Mouse (Mus musculus): ENCODE data around the gene Ap2b1.

The Ap2b1 gene

GRCm38 (mm10) chr11:83442596-83443267 is 143.9 kb downstream of the Ap2b1 start:
- peak; percentile 87 for DNase-seq (ENCODE audit: low read depth, low spot score)

GRCm38 (mm10) chr11:83443824-83444223 is 145.0 kb downstream of the Ap2b1 start:
- DNase-seq (ENCODE audit: low read depth, low spot score), result no peak

- no peak for DNase-seq (ENCODE audit: low read depth, low spot score)
These were observed 146.2 kb downstream of the Ap2b1 start for GRCm38 (mm10) chr11:83445001-83445400.

GRCm38 (mm10) chr11:83447612-83448011 is 148.8 kb downstream of the Ap2b1 start:
- DNase-seq (ENCODE audit: low read depth, low spot score), result peak; percentile 49

GRCm38 (mm10) chr11:83448021-83448926 is 149.4 kb downstream of the Ap2b1 start:
- DNase-seq (ENCODE audit: low read depth, low spot score), result peak; percentile 86

GRCm38 (mm10) chr11:83448927-83449236 is 150.1 kb downstream of the Ap2b1 start:
- DNase-seq (ENCODE audit: low read depth, low spot score), result peak; percentile 57

GRCm38 (mm10) chr11:83449298-83449697 is 150.5 kb downstream of the Ap2b1 start:
- no peak for DNase-seq (ENCODE audit: low read depth, low spot score)

GRCm38 (mm10) chr11:83450550-83450949 is 151.7 kb downstream of the Ap2b1 start:
- no peak for DNase-seq (ENCODE audit: low read depth, low spot score)

- no peak for DNase-seq (ENCODE audit: low read depth, low spot score)
These were observed 152.5 kb downstream of the Ap2b1 start for GRCm38 (mm10) chr11:83451281-83451680.

- peak; percentile 27 for DNase-seq (ENCODE audit: low read depth, low spot score)
These were observed 155.7 kb downstream of the Ap2b1 start for GRCm38 (mm10) chr11:83454548-83454947.

All from 3T3-L1 (cell line).